Mouse (Mus musculus) kidney, postnatal 25 days (tissue): ENCODE results near the gene Kdm5a.

Experiments used
- DNase-seq, 2 experiments: peaks; one replicate each; pipeline ENCODE4 v3.0.0; 2021; ENCODE audit warnings: mixed read lengths in 2 of 2

The Kdm5a gene

DNA sequence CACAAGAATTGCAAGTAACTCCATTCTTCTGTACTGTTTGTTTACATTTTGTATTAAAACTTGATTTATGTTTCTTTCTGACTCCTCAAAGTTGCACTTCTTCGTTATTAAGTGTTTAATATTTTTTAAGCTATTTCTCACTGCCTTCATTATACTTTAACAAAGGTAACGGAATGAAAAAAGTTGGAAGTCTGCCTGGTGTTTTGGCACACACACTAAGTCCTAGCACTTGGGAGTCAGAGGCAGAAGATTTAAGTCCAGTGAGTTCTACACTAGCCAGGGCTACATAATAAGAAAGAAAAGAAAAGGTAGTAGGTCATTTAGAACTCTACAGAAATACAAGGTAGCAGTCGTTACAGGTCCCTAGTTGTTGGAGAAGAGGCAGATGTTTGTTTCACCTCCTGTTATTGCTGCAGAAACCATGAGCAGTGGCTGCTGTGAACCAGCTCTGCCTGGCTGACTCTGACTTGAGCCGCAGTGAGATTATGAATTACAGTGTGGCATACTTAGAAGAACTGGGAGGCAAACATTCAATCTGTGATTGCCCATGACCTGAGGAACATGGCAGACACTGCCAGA is 78.3 kb downstream of the Kdm5a start:
- DNase-seq: peak in 1 of 2 experiments; percentile 68

DNA sequence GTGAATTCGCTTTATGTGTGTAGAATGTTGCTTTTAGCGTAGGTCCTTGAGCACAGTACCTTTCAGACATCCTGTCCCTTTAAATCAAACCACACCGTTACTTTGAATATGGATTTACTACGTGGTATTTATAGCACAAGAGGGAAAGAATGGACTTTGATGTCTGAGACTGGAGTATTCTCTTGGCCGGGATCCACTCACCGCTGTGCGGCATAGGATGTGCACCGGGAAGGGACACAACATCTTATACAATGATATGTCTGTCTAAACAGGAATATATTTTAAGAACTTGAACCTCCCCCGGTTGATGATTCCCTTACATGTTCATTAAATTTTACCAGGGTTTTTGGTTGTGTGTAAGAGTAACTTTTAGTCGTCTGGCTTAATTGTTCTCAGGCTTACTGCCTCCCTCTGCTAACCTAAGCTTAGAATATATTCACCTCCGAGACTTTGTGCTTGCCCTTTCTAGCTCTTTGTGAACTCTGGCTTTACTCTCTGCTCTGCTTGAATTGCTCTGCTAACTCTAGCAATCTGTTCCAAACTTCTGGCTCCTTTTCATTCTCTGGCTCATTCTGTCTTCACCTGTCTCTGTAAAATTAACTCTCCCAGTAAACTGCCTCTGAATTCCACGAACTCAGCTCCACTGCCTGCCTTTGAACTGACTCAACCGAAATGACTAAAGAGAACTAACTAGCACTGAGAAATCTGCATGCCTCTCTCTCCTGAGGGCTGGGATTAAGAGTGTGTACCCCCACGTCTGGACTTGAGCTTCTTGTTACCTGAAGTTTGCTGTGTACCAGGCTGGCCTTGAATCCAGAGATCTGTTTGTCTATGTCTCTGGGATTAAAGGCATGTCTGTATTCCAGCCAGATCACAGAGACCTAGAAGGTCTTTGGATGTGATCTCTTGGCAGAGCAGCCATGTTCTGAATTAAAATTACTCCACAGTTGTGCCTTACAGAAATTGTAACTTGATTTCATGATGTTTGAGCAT is 79.7 kb downstream of the Kdm5a start:
- DNase-seq: peak; percentile 19 to 62

DNA sequence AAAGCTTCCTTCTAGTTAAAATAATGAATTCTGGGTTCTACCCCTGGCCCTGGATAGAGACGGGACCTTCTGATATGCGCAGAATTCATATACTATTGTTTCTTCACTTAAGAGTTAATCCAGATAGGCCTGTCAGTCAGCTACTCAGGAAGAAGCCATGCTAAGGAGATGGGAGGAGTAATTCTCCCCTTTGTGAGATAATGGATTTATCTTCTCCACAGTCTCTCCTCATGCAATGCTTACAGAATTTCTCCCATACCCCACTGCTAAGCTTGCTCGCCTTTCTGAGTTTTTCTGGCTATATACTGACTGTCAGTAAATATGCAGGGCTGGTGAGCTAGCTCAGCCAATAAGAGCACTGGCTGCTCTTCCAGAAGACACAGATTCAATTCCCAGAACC is 86.3 kb downstream of the Kdm5a start:
- DNase-seq: no peak

DNA sequence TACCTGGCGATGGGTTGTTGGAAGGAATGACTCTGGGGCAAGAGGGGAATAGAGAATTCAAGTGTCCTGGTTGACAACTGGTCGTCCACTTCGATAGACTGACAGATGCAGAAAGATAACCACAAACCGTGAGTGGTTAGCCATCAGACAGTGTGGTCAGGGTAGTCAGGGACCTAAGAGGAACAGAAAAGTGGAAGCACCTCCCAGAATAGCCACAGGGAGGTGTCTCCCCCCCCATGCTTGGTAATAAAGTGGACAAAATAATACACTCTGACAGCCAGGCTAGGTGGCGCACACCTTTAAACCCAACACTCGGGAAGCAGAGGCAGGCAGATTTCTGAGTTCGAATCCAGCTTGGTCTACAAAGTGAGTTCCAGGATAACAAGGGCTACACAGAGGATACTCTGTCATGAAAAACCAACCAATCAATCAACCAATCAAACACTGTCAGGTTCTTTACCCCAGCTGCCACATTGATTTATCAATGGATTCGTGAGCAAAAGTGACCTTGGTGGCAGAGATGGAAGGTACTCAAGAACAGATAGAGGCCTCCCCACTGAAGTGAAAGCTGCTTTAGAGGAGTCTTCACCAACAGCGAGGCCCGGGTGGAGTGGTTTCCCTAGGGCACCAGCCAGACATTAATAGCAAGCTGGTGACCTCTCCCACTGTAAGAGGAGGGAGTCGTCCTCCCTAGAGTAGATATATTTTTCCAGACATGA is 88.6 kb downstream of the Kdm5a start:
- DNase-seq: no peak

DNA sequence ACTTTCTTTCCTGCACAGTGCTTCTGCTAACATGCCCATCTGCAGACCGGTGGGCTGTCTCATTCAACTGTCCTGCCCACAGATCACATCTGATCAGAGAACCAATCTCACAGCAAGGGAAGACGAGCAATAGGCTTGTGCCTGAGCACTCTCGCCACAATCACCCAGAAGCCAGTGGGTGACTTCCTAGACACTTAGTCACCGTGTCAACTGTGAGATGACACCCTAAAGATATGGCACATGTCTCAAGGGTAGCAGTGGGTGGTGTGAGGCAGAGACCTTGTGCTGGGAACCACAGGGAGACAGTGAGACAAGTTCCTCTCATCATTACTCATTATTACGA is 89.2 kb downstream of the Kdm5a start:
- DNase-seq: no peak

DNA sequence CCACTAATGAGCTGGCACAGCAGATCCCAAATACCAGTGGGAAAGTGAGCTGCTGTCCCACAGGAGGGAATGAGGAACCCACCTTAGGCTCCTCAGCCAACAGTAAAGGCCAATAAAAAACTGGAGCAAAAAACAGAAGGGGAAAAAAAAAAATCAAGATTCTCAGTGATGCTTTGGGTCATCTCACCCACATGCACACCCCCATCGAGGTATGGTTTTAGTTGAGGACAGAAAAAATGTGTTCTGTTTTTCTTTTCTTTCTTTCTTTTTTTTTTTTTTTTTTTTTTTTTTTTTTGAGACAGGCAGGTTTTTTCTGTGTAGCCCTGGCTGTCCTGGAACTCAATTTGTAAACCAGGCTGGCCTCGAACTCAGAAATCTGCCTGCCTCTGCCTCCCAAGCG is 89.6 kb downstream of the Kdm5a start:
- no peak for DNase-seq

DNA sequence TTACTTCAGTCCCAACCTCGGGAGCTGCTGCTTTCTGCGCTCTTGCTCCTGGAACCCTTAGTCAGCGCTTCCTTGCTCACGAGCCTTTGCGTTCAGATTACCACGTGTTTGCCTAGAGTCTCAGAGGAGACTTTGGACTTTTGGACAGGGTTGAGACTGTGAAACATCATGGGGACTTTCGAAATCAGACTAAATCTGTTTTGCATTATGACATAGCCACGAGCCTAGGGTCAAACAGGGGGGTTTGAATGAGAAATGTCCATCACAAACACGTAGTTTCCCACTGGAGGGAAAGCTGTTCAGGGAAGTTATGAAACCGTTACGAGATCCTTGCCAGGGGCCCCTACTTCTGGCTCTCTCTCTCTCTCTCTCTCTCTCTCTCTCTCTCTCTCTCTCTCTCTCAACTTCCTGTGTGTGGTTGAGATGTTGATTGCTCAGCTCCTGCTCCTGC is 90.7 kb downstream of the Kdm5a start:
- DNase-seq: peak; percentile 73 to 88

DNA sequence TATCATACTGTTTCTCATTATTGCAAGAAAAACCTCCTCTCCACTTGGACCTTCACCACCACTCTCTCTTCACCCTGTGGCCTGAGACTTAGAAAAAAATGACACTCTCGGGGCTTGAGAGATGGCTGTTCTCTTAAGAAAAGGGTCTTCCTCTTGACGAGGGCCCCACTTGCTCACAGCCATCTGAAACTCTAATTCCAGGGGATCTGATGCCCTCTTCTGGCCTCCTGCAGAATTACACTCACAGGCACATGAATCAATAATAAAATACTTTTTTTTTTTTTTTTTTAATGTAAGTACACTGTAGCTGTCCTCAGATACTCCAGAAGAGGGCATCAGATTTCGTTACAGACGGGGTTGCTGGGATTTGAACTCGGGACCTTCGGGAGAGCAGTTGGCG is 93.2 kb downstream of the Kdm5a start:
- peak in 1 of 2 experiments; percentile 60 for DNase-seq

DNA sequence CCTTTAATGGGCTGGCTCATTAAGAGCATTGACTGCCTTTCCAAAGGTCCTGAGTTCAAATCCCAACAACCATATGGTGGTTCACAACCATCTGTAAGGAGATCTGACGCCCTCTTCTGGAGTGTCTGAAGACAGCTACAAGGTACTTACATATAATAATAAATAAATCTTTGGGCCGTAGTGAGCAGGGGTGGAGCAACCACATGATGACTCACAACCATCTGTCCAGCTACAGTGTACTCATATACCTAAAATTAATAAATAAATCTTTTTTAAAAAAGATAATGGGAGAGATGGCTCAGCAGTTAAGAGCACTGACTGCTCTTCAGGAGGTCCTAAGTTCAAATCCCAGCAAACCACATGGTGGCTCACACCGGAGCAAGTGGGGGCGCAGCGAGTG is 93.8 kb downstream of the Kdm5a start:
- no peak for DNase-seq

DNA sequence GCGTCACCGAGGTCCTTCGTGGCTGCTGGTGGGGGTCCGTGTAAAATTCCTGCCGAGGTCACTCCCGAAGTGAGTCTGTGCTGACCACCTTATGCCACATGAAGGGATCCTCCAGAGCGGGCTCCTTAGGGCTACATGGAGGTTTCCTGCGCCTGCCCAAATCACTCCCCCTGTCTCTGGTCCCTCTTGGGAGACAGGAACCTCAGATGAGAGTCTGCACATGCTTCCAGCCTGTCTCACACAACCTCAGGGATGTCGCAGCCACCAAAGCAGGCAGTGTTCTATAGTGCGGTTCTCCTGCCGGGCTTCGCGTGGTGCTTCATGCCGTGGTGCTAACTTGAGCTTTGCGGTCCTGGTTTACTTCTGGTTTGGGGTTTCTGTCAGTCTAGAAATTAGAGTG is 97.3 kb downstream of the Kdm5a start:
- no peak for DNase-seq

DNA sequence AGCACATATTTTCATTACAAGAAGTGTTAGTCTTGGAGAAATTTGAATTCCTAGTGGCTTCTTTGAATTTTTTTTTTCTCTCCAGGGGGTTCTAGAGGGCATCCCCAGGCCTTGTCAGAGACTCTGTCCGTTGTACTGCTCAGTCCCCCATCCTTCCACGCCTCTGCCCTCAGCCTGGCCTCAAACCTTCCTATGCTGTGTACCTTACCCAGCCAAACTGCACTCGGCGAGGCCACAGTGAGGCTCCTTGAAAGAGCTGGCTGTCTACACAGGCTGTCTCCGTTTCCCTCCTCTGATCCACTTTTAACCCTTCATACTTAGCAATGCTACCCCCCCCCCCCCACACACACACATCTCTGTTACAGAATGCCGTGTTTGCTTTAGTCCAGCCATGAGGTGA is 98.3 kb downstream of the Kdm5a start:
- DNase-seq: no peak

DNA sequence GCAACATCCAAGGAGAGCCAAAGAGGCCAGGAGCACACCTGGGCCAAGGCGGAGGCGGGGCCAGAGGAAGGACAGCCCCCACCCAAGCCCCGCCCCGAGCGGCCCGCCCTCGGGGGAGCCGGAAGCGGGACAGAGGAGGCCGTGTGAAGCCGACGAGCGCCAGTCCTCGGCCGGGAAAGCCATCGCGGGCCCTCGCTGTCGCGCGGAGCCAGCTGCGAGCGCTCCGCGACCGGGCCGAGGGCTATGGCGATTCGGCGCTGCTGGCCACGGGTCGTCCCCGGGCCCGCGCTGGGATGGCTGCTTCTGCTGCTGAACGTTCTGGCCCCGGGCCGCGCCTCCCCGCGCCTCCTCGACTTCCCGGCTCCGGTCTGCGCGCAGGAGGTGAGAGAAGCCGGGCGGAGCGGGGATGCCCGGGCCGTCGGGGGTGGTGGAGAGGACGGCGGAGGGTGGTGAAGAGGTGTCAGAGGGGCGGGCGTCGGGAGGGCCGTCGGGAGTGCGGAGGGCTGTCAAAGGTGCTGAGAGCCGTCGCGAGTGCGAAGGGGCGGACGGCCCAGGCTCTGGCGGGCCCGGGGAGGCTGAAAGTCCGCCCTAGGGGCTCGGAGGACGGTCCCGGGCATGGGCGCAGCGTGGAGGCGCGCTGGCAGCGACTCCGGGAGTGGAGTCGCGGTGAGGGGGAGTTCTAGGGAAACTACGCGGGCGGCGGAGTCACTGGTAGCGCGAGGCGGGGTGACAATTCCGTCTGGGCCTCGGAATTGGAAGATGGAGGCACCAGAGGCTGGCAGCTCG is 99.4 kb downstream of the Kdm5a start, which contains the start of gene Il17ra:
TSS of gene Il17ra (plus strand) at position 162 of the 786 bp plus-strand sequence.
- peak; percentile 82 to 92 for DNase-seq

DNA sequence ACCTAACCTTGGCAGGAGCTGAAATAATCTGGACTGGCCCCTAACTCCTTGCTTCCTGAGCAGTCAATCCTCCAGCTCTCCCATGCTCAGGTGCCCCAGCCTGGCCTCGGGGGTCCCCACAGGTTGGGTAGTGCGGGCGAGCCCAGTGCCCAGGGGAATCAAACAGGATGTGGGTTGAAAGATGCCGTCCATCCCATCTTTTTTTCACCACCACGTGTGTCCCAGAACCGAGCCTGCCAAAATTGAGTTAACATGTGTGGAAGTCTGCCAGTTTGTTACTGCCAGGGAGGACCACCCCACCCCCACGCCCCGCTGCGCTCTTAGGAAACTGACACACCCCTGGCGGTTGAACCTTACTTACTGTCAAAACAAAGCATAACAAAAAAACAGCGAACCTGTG is 100.0 kb downstream of the Kdm5a start:
- DNase-seq: peak; percentile 55 to 67

DNA sequence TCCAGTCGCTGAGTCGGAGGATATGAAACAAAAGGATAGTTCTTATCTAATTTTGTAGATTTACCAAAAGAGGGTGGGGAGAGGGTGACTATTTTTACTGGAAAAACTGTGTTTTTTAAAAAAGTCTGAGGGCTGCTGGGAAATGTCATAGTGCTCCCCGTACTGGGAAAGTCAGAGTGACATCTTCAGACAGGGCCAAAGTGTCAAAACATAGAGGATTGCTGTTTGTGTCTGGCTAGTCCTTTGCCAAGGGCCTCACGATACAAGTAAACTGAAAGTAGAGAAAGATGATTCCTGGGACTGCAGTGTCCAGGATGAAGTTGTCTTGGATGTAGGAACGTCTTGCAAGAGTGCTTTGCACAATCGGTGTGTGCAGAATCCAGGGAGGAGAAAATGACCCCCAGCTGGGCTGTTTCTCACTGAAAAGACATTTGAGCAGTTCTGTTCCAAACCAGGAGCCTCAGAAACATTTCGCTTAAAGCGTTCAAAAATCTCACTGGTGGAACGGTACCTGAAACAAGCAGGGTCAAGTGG is 100.5 kb downstream of the Kdm5a start:
- DNase-seq: no peak

DNA sequence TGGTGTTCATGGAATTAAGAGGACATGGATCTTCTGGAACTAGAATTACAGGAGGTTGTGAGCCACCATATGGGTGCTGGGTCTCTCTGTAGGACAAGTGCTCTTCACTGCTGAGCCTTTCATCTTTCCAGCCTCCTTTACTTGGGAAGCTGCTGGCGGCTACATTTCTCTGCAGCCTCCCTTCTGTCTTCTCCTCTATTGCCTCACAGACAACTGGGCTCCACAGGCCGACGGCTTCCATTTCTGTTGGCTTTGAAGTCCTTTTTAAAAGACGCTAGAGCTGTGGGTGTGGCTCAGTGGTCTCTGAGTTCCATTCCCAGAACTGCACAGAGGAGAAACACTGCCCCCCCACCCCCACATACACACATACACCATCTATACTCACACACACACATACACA is 101.5 kb downstream of the Kdm5a start:
- DNase-seq: no peak

DNA sequence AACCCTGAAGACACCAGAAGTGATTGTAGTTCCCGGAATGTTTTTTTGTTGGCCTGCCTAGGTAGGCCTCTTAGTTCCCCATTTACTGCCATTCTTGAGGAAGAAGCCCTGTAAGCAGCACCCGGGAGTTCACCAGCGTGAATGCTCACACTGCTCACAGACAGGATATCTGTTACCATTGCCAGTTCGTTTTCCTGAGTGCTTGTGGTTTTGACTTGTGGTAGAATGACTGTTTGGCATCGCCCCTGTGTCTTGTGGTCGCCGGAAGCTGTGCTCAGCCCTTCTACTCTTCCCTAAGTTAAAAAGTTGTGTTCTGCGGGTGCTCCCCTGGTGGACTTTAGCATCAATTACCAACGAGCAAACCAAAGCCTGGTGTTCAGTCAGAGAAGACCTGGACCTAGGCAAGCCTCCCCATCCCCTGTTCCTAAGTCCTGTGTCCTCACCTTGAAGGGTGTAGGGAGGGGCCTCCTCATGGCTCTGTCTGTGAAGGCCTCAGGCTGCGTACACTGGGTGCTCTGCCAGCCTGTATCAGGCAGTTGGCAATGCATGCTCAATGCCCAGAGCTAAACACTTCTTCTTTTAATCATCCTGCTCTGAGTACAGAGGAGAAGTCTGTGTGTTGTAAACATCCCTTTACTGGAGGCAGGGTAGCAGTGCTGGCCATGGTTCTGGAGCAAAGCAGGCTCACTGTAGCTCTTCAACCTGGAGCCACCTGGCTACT is 102.8 kb downstream of the Kdm5a start:
- peak; percentile 45 to 83 for DNase-seq

DNA sequence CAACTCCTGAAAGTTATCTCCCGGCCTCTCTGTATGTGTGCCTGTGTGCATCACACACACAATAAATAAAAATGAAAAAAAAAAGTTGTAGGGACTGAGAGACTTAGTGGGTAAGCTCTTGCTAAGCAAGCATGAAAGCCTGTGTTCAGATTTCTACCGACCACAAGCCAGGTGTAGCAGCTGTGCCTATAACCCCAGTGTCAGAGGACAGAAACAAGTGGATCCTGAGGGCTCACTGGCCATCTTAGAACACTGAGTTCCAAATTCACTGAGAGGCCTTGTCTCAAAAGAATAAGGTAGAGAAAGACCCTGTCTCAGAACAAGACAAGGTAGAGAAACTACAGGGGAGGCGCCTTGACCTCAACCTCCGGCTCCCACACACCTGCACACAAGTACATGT is 104.3 kb downstream of the Kdm5a start:
- no peak for DNase-seq

DNA sequence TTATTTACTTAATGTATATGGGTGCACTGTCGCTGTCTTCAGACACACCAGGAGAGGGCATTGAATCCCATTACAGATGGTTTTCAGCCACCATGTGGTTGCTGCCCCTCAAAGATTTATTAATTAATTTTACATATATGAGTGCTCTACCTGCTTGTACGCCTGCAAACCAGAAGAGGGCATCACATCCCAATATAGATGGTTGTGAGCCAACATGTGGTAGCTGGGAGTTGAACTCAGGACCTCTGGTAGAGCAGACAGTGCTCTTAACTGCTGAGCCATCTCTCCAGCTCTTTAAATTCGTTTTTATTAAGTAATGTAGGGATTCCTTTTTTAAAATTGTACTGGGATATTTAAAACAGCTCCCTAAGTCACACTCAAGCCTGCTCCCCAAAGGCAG is 105.3 kb downstream of the Kdm5a start:
- no peak for DNase-seq

DNA sequence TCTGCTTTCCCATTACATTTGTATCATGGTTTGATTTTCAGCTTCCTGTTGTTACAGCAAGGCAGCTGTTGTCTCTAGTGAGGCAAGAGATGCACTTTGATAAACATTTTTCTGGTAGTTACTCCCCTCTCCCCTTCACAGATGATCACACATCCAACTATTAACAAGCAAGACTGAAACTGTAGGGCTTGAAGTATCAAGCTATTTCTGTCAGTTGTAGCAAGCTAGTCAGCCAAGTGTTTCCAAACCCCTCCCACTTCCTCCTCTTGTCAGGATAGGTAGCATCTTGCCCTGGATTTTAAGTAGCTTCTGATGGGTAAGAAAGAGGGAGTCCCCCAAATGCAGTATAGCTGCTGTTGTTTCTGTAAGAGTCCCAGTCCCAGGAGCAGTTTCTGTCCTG is 105.8 kb downstream of the Kdm5a start:
- no peak for DNase-seq

DNA sequence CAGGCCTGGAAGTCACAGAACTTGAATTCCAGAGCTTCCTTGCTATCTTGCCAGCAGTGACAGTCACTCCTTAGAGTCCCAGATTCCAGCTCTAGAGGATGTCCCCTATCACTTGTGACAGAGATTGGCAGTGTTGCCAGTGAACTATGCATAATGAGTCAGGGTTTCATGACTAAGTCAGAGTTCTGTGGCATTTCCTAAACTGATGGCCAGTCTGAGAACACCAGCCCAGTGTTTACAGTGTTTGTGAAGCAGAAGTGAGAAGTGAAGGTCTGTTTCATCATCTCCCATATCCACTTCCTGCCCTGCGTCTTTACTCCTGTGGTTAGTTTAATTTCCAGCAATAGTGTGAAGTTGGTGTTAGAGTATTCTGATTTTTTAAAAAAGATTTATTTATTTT is 106.7 kb downstream of the Kdm5a start:
- no peak for DNase-seq

DNA sequence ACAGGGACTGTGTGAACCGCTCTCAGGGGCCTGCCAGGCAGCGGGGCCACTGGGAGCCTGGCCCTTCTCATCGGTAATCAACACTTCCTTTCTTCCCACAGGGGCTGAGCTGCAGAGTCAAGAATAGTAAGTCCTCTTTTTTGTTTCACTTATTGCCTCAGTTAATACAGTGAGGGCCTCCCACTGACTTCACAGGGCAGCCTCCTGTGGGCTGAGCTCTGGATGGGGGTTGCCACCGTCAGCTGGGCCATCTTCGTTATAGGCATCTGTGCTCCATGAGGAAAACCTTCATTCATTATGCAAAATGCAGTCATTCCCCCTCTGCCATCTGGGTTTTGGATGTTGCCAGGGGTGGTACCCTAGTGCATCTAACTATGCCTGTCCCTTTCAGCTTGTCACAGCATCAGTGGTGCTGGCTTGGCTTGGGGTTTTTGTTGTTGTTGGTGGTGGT is 108.1 kb downstream of the Kdm5a start:
- DNase-seq: no peak
